Mouse (Mus musculus) olfactory bulb, adult 2 months (tissue): ENCODE data around the gene Sirt3. TPM values are rescaled to one million over a fixed set of nuclear protein-coding genes. Genes with fewer than 3 reads are reported as not detected.

ENCODE experiments used
- H3K27ac ChIP-seq: fragments of 200-500 bp; 2 replicates; pipeline ENCODE4 v1.5.1; 2012; ENCODE audit warnings: low read depth, low read length; ENCODE audit not compliant: insufficient read depth
- H3K4me1 ChIP-seq: fragments of 200-500 bp; 2 replicates; pipeline ENCODE4 v1.6.1; 2012; ENCODE audit warnings: low read length; ENCODE audit not compliant: control insufficient read depth, insufficient read depth
- H3K4me3 ChIP-seq: fragments of 200-500 bp; 2 replicates; pipeline ENCODE4 v1.5.1; 2012; ENCODE audit warnings: mild to moderate bottlenecking, low read depth, low read length, moderate library complexity; ENCODE audit not compliant: insufficient read depth
- CTCF ChIP-seq: fragments of 200-500 bp; IDR thresholded peaks from 2 replicates; pipeline ENCODE4 v1.5.1; 2012; ENCODE audit warnings: low read depth, mild to moderate bottlenecking, low read length, moderate library complexity; ENCODE audit not compliant: insufficient read depth
- POLR2A ChIP-seq: fragments of 200-500 bp; IDR thresholded peaks from 2 replicates; pipeline ENCODE4 v1.6.1; 2012; ENCODE audit warnings: mild to moderate bottlenecking, low read depth, low read length, moderate library complexity; ENCODE audit not compliant: insufficient read depth
- WGBS: fragments of 180-500 bp; shearing (Covaris S2); methylation state at CpG from one replicate; pipeline ENCODE4 v1.1.7; 2018; 5-methylcytosine and 5-hydroxymethylcytosine counted together
- polyA plus RNA-seq: library from polyadenylated mRNA; stranded (reverse); fragments of >200 nt; gene quantifications from 2 replicates; pipeline ENCODE4 v1.2.4, GENCODE M21; 2012; ENCODE audit warnings: low replicate concordance; ENCODE audit not compliant: missing spikeins, insufficient read depth, insufficient read length

Sirt3 gene
- polyA plus RNA-seq = not detected in 2 replicates

GRCm38 (mm10) chr7:140881696-140882468 lies at the start of gene Sirt3, which contains the start of gene Psmd13:
TSS of gene Sirt3 (minus strand) at chr7:140882309.
TSS of gene Psmd13 (plus strand) at chr7:140881968.
- H3K27ac ChIP-seq = peak within 1 kb of the TSS; percentile 75
- WGBS = under 1% methylated on average over 59 of the region's 59 CpGs
- H3K4me3 ChIP-seq = peak within 1 kb of the TSS; percentile 93
- TF ChIP-seq POLR2A (peak; percentile 48), CTCF (no peak)
- H3K4me1 ChIP-seq = peaks cover 3% of the 10 kb centered on the region; the same call in 1 of the 2 replicates

- WGBS = 93% methylated on average over 6 of the region's 6 CpGs
These were observed 45.1 kb upstream of the Sirt3 start for GRCm38 (mm10) chr7:140927181-140927580.

GRCm38 (mm10) chr7:140923070-140923775 lies 41.1 kb upstream of the Sirt3 start:
- Histone ChIP-seq H3K4me1 (peaks cover 19% of the 10 kb centered on the region), H3K27ac (no peak overlapping the region), H3K4me3 (peak overlapping the region; percentile 35)
- TF ChIP-seq POLR2A (no peak), CTCF (no peak)
- 20% methylated on average over 30 of the region's 30 CpGs for WGBS

More at GRCm38 (mm10) chr7:140927181-140927580, 45.1 kb upstream of the Sirt3 start:
- H3K4me3 ChIP-seq = no peak overlapping the region
- no peak overlapping the region for H3K27ac ChIP-seq
- TF ChIP-seq CTCF = no peak
- peaks cover 15% of the 10 kb centered on the region for H3K4me1 ChIP-seq

DNA sequence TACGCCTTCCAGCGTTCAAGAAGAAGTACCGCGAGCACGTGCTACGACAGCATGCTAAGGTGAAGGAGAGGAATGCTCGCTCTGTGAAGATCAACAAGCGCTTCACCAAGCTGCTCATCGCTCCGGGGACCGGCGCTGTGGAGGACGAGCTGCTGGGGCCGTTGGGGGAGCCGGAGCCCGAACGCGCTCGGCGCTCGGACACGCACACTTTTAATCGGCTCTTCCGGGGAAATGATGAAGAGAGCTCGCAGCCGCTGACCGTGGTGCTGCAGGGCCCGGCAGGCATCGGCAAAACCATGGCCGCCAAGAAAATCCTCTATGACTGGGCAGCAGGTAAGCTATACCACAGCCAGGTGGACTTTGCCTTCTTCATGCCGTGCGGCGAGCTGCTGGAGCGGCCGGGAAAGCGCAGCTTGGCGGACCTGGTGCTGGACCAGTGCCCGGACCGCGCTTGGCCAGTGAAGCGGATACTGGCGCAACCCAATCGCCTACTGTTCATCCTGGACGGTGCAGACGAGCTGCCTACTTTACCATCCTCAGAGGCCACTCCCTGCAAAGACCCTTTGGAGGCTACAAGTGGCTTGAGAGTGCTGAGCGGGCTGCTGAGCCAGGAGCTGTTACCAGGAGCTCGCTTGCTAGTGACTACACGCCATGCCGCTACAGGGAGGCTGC lies 40.4 kb upstream of the Sirt3 start:
- WGBS = under 1% methylated on average over 49 of the region's 49 CpGs
- Histone ChIP-seq H3K27ac (no peak overlapping the region), H3K4me3 (peak overlapping the region; percentile 35), H3K4me1 (peaks cover 19% of the 10 kb centered on the region)
- no peak for TF ChIP-seq POLR2A
- no peak for TF ChIP-seq CTCF

DNA sequence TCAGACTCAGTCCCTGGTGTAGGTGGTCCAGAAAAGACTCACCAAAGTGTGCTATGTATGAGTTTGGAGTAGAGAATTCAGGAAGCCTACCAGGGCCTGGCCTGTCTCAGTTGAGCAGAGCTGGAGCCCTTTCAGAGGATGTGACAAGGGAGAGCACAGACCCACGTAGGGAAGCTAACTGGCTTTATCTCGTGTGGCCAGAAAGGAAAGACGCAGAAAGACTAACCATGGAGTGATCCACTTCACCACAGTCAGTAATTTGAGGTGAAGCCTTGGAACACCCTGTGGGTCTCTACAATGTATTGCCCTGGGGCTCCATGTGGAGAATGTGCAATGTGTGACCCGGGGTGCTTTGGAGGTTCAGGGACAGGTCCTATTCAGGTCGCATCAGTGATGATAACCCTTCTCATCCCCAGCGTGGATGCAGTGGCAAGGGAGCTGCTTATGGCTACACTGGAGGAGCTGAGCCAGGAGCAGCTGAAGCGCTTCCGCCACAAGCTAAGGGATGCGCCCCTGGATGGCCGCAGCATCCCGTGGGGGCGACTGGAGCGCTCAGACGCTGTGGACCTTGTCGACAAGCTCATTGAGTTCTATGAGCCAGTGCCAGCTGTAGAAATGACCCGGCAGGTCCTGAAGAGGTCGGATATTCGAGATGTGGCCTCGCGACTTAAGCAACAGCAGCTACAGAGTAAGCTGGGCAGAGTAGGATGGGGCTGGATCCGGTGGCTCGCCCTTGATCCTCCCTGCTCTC lies 39.3 kb upstream of the Sirt3 start:
- Histone ChIP-seq H3K27ac (no peak overlapping the region), H3K4me3 (no peak overlapping the region), H3K4me1 (peaks cover 19% of the 10 kb centered on the region)
- WGBS = 41% methylated on average over 22 of the region's 22 CpGs
- TF ChIP-seq CTCF = no peak
- TF ChIP-seq POLR2A = no peak

DNA sequence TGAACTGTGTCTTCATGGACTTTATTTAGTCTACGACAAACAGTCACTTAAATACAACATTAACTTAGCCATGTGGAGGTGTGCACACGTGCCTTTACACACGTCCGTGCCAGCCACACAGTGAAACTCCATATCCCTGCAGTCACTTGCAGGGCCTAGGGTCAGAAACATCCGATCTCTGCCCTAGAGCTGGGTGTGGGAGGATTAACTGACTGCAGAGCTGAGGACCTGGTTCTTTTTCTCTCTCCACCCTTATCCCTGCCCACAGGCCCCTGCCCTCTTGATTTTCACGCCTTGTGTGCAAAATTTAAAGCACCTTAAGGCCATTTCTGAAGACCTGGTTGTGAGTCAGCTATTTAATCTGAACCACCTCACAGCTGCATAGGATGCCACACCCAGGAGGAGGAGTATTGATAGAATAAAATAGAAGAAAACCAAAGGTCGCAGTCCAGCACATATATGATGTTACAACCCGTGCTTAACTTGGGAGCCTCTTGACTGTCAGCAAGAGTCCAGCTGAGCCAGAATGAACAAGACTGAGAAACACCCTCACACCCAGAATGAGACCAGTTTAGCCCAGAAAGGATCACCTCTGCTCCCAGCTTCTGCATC lies 38.4 kb upstream of the Sirt3 start, which contains the start of gene Nlrp6:
TSS of gene Nlrp6 (plus strand) at position 485 of the 612 bp plus-strand sequence.
- WGBS = 88% methylated on average over 8 of the region's 8 CpGs
- no peak within 1 kb of the TSS for H3K4me3 ChIP-seq
- peaks cover 19% of the 10 kb centered on the region for H3K4me1 ChIP-seq
- H3K27ac ChIP-seq = no peak within 1 kb of the TSS
- no peak for TF ChIP-seq CTCF
- no peak for TF ChIP-seq POLR2A

DNA sequence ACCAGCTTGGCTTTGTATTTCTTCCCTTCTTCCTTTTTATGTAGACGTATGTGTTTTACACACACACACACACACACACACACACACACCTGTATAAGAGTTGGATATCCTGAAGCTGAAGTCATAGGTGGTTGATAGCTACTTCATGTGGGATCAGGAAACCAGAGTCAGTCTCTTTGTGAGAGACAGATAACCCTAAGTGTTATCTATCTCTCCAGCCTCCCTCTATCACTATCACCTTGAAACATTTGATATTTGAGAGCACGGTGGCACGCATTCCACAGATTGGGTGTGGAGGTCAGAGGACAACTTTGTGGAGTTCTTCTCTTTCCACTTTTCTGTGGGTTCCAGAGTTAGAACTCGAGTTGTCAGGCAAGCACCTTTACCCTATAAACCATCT lies 37.8 kb upstream of the Sirt3 start:
- WGBS = 82% methylated on average over 4 of the region's 4 CpGs
- TF ChIP-seq CTCF = no peak
- TF ChIP-seq POLR2A = no peak
- no peak overlapping the region for H3K27ac ChIP-seq
- no peak overlapping the region for H3K4me3 ChIP-seq
- H3K4me1 ChIP-seq = peaks cover 19% of the 10 kb centered on the region
